Mouse (Mus musculus) frontal cortex, adult 2 months (tissue): ENCODE results near the gene Zfp853. TPM values are rescaled to one million over a fixed set of nuclear protein-coding genes. Genes with fewer than 3 reads are reported as not detected.
A peak's percentile ranks its signal among the peaks of the same experiment; 100 is the strongest.

ENCODE experiments used
- DNase-seq, 2 experiments: peaks; one replicate each; pipeline ENCODE4 v3.0.0; 2022; ENCODE audit warnings: low spot score in 1 of 2; ENCODE audit errors: extremely low spot score in 1 of 2
- polyA plus RNA-seq: library from polyadenylated mRNA; depleted of rRNA; stranded (reverse); fragments of >200 nt; gene quantifications from 2 replicates; pipeline ENCODE4 v1.2.3, GENCODE M21; 2012; rRNA removed

Gene Zfp853
- 8.8 TPM in 2 replicates for polyA plus RNA-seq

- DNase-seq = no peak
Measured at GRCm38 (mm10) chr5:143293404-143293803, at the start of gene Zfp853. Zfp853 (minus strand) TSS chr5:143293623.

GRCm38 (mm10) chr5:143339603-143340002 is 46.2 kb upstream of the Zfp853 start:
- DNase-seq = no peak

- DNase-seq = no peak
Measured at GRCm38 (mm10) chr5:143336559-143336958, 43.1 kb upstream of the Zfp853 start.

DNA sequence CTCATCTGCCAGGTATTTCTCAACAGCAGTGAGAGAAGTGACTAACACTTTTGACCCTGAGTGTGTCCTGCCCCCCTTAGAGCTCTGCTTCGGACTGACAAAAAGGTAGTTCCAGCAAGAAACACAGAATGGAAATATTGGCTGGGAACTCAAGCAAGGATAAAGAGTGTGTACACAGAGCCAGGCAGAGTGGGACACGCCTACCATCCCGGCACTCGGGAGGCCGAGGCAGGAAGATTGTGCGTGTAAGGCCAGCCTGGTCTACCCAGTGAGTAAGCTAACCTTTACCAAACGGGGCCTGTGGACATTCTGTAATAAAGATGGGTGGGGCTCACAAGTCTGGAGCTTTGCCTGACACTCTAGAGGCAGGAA is 41.7 kb upstream of the Zfp853 start:
- no peak for DNase-seq

GRCm38 (mm10) chr5:143334418-143335088 is 41.1 kb upstream of the Zfp853 start:
- DNase-seq = no peak

DNA sequence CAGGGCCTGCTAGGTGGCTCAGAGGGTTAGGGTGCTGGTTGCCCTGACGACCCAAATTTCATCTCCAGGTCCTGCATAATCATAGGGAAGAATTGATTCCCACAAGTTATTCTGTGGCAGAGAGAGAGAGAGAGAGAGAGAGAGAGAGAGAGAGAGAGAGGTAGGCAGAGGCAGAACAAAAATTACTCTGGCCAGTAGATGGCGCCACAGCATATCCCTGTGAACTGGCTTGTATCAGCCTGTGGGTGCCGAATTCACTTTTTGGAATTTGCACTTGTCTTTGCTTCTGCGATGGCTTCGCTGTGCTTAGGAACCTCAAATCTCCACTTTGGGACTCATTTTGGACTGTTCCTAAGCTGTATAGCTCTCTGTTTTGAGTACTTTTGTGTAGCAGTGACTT is 40.4 kb upstream of the Zfp853 start:
- DNase-seq = peak; percentile 66 to 95

GRCm38 (mm10) chr5:143328690-143329495 is 35.5 kb upstream of the Zfp853 start, which contains the start of gene Zdhhc4:
Zdhhc4 (minus strand) TSS chr5:143329256.
- DNase-seq = peak; percentile 58 to 96

GRCm38 (mm10) chr5:143317288-143317610 is 23.8 kb upstream of the Zfp853 start:
- no peak for DNase-seq

DNA sequence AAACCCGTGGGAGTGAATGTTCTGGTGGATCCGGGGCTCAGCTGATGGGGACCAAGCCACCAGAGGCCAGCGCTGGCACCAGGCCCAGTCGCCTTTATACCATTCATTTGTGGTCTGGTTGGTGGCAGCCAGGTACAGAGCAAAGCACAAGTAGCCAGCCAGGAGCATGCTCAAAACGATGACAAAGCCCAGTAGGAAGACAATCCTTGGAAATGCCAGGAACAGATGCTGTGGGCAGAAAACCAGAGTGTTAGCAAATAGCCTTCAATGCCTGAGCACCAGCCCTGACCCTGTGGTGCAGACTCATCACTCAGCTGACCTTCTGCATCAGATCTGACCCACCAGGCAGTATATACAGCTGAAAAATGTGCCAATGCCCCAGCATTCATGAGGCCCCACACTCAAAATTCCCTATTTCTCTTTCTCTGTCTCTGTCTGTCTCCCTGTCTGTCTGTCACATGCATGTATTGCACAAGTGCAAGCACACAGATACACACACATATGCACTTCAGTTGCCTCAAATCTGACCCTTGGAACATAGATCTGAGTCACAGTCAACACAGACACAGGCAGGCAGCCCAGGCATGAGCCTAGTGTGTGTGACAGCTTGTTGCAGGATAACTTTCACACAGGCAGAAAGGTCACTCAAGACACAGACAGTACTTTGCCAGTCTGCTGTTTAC is 23.3 kb upstream of the Zfp853 start:
- no peak for DNase-seq

DNA sequence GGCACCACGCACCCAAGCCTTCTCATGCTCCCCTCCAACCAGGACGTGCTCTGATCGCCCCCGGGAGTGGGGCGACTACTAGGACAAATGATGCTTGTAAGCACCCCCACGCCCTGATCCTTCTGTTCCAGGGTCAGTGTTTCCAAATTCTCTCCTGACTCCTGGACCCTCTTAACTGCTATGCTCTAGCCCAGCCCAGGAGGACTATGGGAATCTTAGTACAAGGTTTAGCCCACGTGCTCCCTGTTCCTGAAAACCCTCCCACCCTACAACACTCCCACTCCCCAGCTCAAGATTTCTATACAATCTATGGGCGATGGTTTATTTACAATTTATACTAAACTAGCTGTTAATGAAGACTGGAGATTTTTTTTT is 22.1 kb upstream of the Zfp853 start:
- DNase-seq = no peak

DNA sequence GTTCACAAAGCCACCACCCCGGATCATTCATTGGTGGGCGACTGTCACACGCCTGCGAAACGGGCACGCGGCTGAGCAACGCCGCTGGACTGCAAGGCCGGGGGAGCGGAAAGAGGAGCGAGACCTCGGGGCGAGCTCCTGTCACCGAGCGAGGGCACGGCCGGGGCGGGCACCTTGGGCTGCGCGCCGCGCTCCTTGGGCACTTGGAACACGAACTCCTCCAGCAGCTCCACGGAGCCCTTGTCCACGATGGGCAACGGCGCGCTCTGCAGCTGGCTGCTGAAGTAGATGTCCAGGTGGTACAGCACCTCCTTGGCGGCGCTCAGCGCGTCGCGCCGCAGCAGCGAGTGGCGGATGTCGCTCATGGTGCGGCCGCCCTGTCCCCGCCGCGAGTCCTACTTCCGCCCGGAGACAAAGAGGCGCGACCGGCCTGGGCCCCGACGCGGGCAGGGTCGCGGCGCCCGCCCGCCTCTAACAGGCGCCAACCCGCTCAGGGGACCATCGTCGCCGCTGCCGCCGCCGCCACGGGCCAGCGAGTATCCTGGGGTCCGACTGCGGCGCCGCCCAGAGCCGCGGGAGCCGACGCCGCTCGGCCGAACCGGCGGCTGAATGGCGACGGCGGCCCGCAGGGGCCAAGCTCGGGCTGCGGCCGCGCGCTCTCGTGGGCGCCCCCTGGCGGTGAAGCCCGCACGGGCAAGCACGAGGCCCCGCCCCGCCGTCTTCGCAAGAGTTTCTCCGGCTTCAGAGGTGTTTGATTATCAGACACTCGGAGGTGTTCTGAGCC is 21.5 kb upstream of the Zfp853 start, which contains the start of gene E130309D02Rik:
Gene E130309D02Rik, minus strand, starts transcription at position 631 of the 784 bp plus-strand sequence.
- peak; percentile 39 to 91 for DNase-seq

GRCm38 (mm10) chr5:143314183-143314729 is 20.8 kb upstream of the Zfp853 start:
- no peak for DNase-seq

GRCm38 (mm10) chr5:143311886-143312285 is 18.5 kb upstream of the Zfp853 start:
- peak; percentile 56 to 92 for DNase-seq

GRCm38 (mm10) chr5:143309916-143310315 is 16.5 kb upstream of the Zfp853 start:
- DNase-seq = no peak

DNA sequence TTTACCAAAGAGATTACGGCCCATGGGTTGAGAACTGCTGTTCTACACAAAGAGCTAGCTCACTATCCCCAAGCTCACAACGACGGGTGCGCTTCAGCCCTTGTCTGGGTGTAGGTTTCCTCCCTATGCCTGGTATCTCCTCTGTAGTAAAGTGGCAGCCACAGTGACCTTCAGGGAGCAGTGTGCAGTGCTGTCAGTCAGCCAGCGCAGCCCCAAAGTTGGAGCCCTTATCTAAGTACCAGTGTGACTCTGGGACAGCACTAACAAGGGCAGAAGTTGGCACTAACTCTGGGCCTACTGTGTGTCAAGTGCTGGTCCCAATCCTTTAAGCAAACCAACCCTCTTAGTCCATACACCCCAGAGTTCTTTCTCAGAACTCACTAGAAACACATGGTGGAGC is 15.4 kb upstream of the Zfp853 start:
- DNase-seq = no peak

GRCm38 (mm10) chr5:143304251-143304650 is 10.8 kb upstream of the Zfp853 start:
- DNase-seq = no peak

DNA sequence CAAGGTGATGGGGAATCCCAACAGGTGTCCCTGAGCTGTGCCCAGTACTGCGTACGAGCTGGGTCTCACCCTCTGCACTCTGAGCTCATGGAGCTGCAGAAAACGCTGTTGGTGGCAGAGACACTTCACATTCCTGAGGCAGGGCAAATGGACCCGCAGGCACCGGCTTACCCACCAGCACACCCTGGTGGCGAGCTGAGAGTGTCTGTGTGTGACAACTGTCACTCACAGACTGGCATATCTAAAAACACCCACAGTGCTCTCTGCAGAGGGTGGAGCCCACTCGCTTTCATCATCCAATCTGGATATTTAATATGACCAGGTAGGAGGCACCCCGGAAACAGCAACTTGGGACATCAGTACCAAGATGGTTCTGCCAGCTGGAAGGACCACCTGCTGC is 7.9 kb upstream of the Zfp853 start:
- no peak for DNase-seq

DNA sequence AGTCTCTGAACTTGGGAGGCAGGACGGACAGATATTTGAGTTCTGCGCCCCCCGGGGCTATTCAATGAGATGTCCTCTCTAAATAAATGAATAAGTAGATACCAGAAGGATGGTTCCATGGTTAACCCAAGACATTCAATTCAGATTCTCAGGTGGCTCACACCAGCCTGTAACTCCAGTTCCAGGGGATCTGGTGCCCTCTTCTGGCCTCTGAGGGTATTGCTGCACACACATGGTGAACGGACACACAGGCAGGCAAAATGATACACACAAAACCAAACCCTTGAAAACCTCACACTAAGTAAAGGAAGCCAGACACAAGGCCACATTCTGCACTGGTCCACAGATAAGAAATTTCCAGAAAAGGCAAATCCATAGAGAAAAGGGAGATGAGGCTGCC is 6.3 kb upstream of the Zfp853 start:
- peak in 1 of 2 experiments; percentile 76 for DNase-seq

DNA sequence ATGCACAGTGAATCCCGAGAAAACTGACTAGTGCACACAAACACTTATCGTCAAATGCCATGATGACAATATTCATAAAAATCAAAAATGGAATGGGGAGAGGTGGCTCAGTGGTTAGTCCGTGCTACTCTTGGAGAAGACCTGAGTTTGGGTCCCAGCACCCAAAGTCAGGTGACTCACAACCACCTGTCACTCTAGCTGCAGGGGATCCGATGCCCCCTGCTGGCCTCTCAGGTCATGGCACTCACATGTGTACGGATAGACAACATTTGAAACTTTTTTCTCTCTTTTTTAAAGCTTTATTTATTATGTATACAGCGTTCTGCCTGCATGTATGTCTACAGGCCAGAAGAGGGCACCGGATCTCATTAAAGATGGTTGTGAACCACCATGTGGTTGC is 5.0 kb upstream of the Zfp853 start:
- no peak for DNase-seq

DNA sequence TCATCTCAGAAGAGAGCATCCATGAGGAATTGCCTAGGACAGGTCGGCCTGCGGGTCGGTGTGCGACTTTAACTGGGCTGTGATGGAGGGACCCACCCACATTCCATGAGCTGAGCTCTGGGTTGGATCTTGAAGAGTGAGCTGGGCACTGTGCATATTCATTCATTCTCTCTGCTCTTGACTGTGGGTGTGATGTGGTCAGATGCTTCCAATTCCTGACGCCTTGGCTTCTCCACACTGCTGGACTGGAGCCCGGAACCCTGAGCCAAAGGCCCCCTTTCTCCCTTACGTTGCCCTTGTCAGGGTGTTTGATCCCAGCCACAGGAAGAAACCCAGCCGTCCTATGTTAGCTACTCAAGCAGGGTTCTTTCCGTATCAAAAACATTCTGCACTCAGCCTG is 4.6 kb upstream of the Zfp853 start:
- no peak for DNase-seq
